Mouse (Mus musculus) monocyte, adult 5-6 weeks (primary cell): ENCODE results near the gene S1pr4. TPM values are rescaled to one million over a fixed set of nuclear protein-coding genes. Genes with fewer than 3 reads are reported as not detected.

Experiments used
- ATAC-seq: fragments of 153-309, 156-312 bp; replicated peaks from 2 replicates; pipeline ENCODE4 v1.8.0; 2017; ENCODE audit warnings: mild to moderate bottlenecking; ENCODE audit not compliant: low TSS enrichment, insufficient number of reproducible peaks, severe bottlenecking, poor library complexity, low FRiP score
- total RNA-seq: library from RNA; stranded (forward); fragments of 200-1000, 200-491, 200-594 nt; gene quantifications from 3 replicates; pipeline ENCODE4 v1.2.3, GENCODE M21; 2017

The S1pr4 gene
- total RNA-seq, 1 experiment from 2014 or later = 20.5 TPM

DNA sequence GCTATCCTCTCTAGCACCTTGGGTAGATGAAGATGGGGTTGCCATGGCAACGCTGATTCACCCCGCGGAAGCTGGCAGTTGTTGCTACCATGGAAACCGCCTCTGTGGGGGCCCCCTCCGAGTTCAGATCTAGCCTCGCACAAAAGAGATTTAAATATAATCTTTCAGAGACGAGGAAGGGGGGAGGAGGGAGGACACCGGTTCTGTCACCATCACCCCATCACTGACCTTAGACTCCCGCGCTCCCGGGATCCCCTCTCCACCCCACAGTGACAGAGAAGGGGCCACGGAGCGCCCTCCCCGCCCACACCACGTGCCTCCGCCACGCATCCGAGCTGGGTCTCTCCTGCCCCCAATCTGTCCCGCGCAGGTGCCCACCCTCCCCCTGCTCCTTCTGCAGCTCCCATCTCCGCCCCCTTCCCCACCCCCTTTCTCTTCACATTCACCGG, 26.9 kb downstream of the S1pr4 start:
- ATAC-seq = no peak

- ATAC-seq = no peak
Measured at GRCm38 (mm10) chr10:81472403-81473002, 27.4 kb downstream of the S1pr4 start.

DNA sequence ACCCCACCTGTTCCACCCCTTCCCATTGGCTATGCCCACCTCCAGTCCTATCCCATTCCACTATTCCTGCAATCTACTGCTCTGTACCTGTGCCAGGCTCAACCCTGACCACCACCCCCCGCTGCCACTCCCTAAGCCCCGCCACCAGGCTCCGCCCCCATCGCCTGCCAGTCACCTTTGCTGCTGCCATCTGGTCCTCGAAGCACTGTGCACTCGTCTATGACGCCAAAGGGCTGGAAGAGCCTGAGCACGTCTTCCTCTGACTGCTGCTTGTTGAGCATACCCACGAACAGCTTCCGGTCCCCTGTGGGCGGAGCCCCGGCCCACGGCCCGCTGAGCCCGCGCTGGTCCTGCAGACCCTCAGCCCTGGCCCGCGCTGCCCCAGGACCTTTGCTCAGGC, 29.5 kb downstream of the S1pr4 start:
- ATAC-seq = no peak

GRCm38 (mm10) chr10:81469253-81469652, 30.7 kb downstream of the S1pr4 start:
- ATAC-seq = no peak

- no peak for ATAC-seq
Measured at GRCm38 (mm10) chr10:81467670-81468235, 32.2 kb downstream of the S1pr4 start.

DNA sequence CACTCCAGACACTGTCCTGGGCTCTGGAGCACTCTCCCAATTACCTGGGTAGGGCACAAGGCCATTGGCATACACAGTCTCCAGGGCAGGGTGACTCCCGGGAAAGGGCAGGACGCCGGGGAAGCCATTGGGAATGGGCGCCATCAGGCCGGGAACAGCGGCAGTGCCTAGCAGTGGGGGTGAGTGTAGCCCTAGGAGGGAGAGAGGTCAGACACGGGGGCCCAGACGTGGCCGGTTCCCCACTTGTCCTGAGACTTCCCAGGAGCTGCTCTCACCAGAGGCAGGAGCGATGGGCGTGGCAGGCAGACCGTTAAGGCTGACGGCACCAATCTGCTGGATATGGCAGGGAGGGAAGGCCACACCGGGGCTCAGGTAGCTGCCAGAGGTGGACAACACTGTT, 33.1 kb downstream of the S1pr4 start:
- ATAC-seq = no peak

- ATAC-seq = no peak
Measured at GRCm38 (mm10) chr10:81466066-81466465, 33.9 kb downstream of the S1pr4 start.

DNA sequence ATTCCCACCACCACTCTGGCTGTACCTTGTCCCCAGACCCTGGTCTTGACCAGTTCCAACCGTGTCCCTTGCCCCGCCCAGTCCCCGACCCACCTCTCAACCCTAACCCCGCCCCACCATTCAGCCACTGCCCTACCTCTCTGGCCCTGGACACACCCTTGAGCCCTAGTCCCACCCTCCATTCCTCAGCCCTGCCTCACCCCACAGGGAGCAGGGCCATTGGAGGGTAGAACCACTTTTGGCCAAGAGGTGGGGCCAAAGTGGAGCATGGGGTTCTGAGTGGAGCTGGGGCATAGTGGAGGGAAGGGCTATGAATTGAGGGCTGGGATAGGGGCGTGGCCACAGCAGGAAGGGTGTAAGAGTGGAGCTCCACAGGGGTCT, 34.7 kb downstream of the S1pr4 start:
- ATAC-seq = no peak

DNA sequence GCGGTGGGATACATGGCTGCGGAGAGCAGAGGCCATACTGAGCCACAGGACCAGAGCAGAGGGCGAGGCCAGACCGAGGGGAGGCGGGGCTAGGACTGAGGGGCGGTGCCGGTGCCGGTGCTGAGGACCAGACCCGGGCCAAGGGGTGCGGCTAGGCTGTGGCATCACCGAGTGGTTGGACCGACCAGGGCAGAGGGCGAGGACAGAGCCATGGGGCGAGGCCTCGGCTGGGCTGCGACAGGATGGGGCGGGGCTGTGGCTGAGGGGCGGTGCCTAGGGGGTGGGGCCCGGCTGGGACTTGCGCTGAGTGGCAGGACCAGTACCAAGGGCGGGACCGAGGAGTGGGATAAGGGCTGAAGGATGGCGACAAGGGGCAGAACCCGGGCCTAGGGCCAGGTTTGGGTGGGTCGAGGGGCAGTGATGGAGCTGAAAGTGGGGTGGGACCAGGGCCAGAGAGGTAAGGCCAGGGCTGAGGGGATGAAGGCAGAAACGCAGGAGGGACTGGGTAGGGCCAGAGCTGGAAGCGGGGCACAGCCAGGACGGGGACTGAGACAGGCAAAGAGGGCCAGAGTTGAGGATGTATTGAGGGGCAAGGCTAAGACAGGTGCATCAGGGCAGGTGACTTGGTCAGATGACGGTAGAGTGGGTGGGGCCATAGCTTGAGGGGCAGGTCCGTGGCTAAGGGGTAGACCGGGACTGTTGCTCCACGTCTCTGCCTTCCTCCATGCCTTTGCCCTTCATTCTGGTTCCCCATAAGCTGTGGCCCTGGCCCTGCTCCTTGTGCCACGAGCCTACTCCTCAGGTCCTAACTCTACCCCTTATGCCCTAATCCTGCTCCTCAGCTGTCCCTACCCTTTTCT, 35.3 kb downstream of the S1pr4 start:
- peak; percentile 9; the same call in 1 of the 2 replicates for ATAC-seq

GRCm38 (mm10) chr10:81463531-81463930, 36.4 kb downstream of the S1pr4 start:
- ATAC-seq = no peak

DNA sequence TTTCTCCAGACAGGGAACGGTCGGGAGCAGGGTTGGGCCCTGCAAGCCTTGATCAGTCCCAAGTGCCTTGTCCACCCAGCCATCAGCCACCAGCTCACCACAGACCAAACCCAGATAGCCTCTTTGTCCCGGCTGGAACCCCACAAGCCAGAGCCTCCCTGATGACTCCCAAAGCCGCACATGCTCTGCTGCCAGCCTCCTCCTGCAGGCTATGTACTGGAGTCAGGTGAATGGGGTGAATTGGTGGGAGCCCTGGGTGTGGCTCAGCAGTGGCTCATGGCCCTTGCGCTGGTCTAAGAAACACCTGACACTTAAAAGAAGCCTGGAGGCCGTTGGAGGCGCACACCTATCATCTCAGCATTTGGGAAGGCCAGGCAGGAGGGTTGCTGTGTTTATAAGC, 37.0 kb downstream of the S1pr4 start:
- ATAC-seq = no peak

- no peak for ATAC-seq
Measured at GRCm38 (mm10) chr10:81462415-81462804, 37.5 kb downstream of the S1pr4 start.

DNA sequence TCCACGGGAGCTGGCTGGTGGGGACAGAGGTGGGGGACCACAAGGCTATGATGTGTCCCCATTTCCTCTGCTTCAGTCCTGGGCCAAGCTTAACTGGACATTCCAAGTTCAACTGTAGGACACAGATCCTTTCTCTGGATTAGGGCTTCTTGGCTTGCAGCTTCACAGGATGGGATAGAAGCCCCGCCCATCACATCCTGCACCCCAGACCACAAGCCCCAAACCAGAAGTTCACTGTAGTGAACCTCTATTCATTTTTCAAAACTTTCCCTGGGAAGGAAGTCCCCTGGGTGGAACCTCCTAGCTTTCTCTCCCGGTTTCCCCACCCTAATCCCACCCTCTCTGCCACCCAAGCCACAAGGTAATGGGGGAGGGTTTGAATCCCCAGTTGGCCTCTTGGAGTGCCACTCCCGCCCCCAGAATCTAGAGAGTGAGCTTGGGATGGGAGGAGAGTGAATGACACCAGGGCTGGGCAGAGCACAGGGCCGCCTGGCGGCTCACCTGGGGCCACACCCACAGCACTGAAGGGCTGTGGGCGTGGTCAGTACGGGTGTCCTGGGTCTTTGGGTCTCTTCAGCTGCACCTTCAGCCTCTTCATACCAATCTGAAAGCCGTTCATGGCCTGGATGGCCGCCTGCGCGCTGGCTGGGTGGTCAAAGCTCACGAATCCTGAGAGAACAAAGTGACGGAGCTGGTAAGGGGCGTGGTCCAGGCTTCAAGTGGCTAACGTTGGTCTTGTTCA, 38.1 kb downstream of the S1pr4 start:
- no peak for ATAC-seq

GRCm38 (mm10) chr10:81460951-81461350, 39.0 kb downstream of the S1pr4 start:
- ATAC-seq = no peak

DNA sequence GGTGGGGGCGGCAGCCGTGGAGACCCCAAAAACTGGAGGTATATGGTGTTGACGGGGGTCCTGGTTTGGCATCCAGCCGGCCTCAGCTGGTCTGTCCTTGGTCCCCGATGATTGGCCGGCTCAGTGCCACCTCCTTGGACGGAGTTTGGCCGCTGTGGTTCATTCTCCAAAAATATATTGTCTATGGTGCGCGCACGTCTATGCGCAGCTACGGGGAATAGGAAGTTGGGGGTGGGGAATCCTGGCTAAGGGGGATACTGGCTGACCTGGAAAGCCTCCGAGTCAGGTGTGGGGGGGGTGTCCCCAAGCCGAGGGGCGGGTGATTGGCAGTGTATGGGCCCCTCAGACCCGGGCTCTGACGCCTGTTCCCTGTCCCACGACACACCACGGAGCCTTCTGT, 39.5 kb downstream of the S1pr4 start:
- ATAC-seq = no peak

DNA sequence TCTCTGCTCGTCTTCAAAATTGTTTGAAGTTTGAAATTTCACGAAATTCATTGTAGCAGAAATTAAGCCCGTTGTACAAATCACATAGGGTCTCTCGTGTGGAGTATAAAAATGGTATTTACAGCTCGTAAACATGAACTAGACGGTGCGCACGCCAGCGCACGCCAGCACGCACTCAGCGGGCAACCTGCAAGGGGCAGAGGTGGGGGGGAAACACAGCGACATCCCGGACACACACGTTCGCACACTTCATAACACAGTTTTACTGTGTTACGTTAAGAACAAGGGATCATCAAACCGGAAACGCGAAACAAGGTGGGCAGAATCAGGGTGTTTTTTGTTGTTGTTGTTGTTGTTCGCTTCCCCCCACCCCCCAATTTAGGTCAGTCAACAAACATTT, 40.5 kb downstream of the S1pr4 start:
- ATAC-seq = no peak

DNA sequence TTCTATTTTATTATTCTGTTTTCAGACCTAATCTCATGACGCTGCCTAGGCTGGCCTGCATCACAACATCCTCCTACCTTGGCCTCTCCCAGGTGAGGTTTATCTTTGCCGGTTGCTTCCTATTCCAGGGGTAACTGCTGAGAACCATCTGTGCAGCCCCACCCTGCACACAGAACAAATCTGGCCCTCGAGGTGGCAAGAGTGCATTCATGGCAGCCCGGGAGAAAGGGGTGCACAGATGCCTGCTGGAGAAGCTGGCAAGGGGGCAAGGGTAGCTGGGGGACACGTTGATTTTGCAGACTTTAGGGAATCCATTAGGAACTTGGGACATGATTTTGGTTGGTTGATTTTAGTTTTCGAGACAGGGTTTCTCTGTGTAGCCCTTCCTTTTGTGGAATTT, 41.7 kb downstream of the S1pr4 start:
- ATAC-seq = no peak

DNA sequence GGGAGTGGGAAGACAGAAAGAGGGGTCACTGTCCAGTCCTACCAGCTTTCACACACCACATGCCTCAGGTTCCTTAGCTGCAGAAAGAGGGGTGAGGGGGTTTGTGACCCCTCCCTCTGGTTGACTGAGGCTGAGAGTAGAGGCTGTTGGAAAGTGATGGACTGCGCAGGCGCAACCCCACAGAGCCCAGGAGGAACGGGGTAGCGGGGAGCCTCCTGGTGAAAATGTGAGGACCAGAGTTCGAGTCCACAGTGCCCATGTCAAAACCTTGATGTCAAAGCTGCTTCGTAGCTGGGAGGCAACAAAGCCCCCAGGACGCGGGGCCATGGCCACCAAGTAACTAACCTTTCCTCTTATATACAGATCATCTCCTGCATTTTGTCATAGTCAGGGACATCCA, 42.3 kb downstream of the S1pr4 start:
- ATAC-seq = no peak

DNA sequence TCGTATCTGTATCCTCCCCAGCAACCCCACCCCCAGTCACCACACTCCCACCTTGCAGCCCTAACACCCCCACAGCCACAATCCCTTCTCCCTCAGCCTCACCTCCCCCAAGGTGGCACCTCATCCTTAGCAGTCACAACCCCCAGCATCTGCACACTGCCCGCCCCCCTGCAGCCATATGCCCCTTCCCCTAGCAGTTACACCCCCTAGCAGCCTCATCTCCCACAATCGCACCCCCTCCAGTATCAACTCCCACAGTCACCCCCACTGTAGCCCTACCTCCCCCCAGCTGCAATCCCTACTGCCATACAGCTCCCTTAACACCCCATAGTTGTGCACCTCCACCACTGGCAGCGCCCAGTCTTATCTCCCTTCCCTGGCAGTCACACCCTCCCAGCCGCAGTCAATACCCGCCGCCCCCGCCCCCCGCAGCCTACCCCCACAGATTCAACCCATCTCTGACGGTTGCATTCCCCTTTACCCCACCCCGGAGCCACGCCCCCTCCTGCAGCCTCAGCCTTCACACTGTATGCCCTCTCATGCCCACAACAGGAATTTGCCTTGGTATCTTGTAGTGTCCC, 42.9 kb downstream of the S1pr4 start:
- ATAC-seq = no peak
